Mouse (Mus musculus) heart, adult 2 months (tissue): ENCODE data around the gene Ly6g6e. TPM values are rescaled to one million over a fixed set of nuclear protein-coding genes. Genes with fewer than 3 reads are reported as not detected.

Source experiments
- DNase-seq, 2 experiments: peaks; one replicate each; pipeline ENCODE4 v3.0.0; 2021
- H3K27ac ChIP-seq: fragments of 200-600 bp; 2 replicates; pipeline ENCODE4 v1.8.1; 2022
- H3K27me3 ChIP-seq: fragments of 200-500 bp; 2 replicates; pipeline ENCODE4 v1.6.1; 2012; ENCODE audit warnings: mild to moderate bottlenecking, low read length, inconsistent platforms, mixed read lengths; ENCODE audit not compliant: control insufficient read depth, insufficient read depth
- H3K36me3 ChIP-seq: fragments of 200-500 bp; 2 replicates; pipeline ENCODE4 v1.6.1; 2012; ENCODE audit warnings: low read length, inconsistent platforms; ENCODE audit not compliant: control insufficient read depth, insufficient read depth
- H3K4me1 ChIP-seq: fragments of 200-500 bp; 2 replicates; pipeline ENCODE4 v1.6.1; 2011; ENCODE audit warnings: low read length; ENCODE audit not compliant: control insufficient read depth, insufficient read depth
- H3K4me3 ChIP-seq: fragments of 200-600 bp; 2 replicates; pipeline ENCODE4 v1.8.1; 2022
- H3K79me2 ChIP-seq: fragments of 200-500 bp; replicated peaks from 2 replicates; pipeline ENCODE4 v1.6.1; 2012; ENCODE audit warnings: mild to moderate bottlenecking, inconsistent platforms, low read length, moderate library complexity, mixed read lengths; ENCODE audit not compliant: control insufficient read depth, insufficient read depth
- H3K9ac ChIP-seq: fragments of 200-500 bp; 2 replicates; pipeline ENCODE4 v1.6.1; 2012; ENCODE audit warnings: low read depth, mild to moderate bottlenecking, control low read depth, inconsistent platforms, low read length, mixed read lengths
- CTCF ChIP-seq: fragments of 200-600 bp; IDR thresholded peaks from 2 replicates; pipeline ENCODE4 v1.8.1; 2022; ENCODE audit warnings: antibody characterized with exemption, mild to moderate bottlenecking, moderate library complexity
- EP300 ChIP-seq: fragments of 200-500 bp; IDR thresholded peaks from 2 replicates; pipeline ENCODE4 v1.6.1; 2011; ENCODE audit warnings: low read depth, low read length, control low read depth; ENCODE audit not compliant: insufficient read depth
- POLR2A ChIP-seq: fragments of 200-500 bp; IDR thresholded peaks from 2 replicates; pipeline ENCODE4 v1.6.1; 2011; ENCODE audit warnings: mild to moderate bottlenecking, low read depth, low read length, control low read depth; ENCODE audit not compliant: insufficient read depth
- WGBS: fragments of 180-500 bp; shearing (Covaris S2); methylation state at CpG from one replicate; pipeline ENCODE4 v1.1.7; 2018; 5-methylcytosine and 5-hydroxymethylcytosine counted together
- intact Hi-C: fragments of 180-260 bp; cut with DNase I; formaldehyde crosslinking; loops from one replicate; pipeline ENCODE4 v1.15.1; 2025
- polyA plus RNA-seq: library from polyadenylated mRNA; depleted of rRNA; stranded (reverse); fragments of >200 nt; gene quantifications from 2 replicates; pipeline ENCODE4 v1.2.3, GENCODE M21; 2012
- total RNA-seq, 2 experiments: library from RNA; stranded (reverse); gene quantifications; 2 replicates each; pipeline ENCODE4 v1.2.3; 2021

Gene Ly6g6e
- total and polyA plus RNA-seq, 3 experiments: 0.41 TPM; not detected in 2

- DNase-seq: no peak
- peaks cover 9% of the 10 kb centered on the region for H3K4me1 ChIP-seq
- 59% methylated on average over 7 of the region's 7 CpGs for WGBS
- intact Hi-C loops: no loop called here
- H3K4me3 ChIP-seq: no peak overlapping the region
- H3K36me3 ChIP-seq: no peaks in the 10 kb centered on the region
- no peak overlapping the region; the same call in 1 of the 2 replicates for H3K27ac ChIP-seq
- no peak for TF ChIP-seq POLR2A
- no peak for TF ChIP-seq CTCF
- no peak for TF ChIP-seq EP300
- no peaks in the 10 kb centered on the region for H3K79me2 ChIP-seq
- H3K27me3 ChIP-seq: no peaks in the 10 kb centered on the region
- no peak overlapping the region for H3K9ac ChIP-seq
Observed at GRCm38 (mm10) chr17:35044904-35045806, 31.5 kb upstream of the Ly6g6e start.

- peak overlapping the region; percentile 45 for H3K4me3 ChIP-seq
- H3K27me3 ChIP-seq: no peaks in the 10 kb centered on the region
- no peaks in the 10 kb centered on the region for H3K36me3 ChIP-seq
- peak overlapping the region; percentile 80 for H3K27ac ChIP-seq
- peaks cover 9% of the 10 kb centered on the region for H3K4me1 ChIP-seq
- intact Hi-C loops: loop anchor here (2.0 kb wide), 1 partner anchor 23 kb away; no protein-coding TSS in a partner anchor
- H3K79me2 ChIP-seq: no peaks in the 10 kb centered on the region
- TF ChIP-seq EP300: no peak
- TF ChIP-seq POLR2A: peak; percentile 60; the same call in 1 of the 2 replicates
- WGBS: 4% methylated on average over 47 of the region's 48 CpGs
- no peak for DNase-seq
- peak overlapping the region; percentile 74 for H3K9ac ChIP-seq
Observed at GRCm38 (mm10) chr17:35045807-35046680, 30.7 kb upstream of the Ly6g6e start.

- Histone ChIP-seq H3K36me3 (no peaks in the 10 kb centered on the region), H3K79me2 (no peaks in the 10 kb centered on the region), H3K27ac (peak within 1 kb of the TSS; percentile 85), H3K27me3 (no peaks in the 10 kb centered on the region), H3K4me1 (peaks cover 9% of the 10 kb centered on the region), H3K9ac (peak within 1 kb of the TSS; percentile 74), H3K4me3 (peak within 1 kb of the TSS; percentile 45)
- WGBS: 2% methylated on average over 33 of the region's 33 CpGs
- no peak for TF ChIP-seq CTCF
- 0 out of 2 replicates have a peak, but pooled peaks have one; percentile 25 for TF ChIP-seq EP300
- peak; percentile 59; the same call in 1 of the 2 replicates for TF ChIP-seq POLR2A
- intact Hi-C loops: loop anchor here (2.0 kb wide), 1 partner anchor 24 kb away; no protein-coding TSS in a partner anchor
- peak; percentile 97 to 98 for DNase-seq
Observed at GRCm38 (mm10) chr17:35046681-35047455, 29.8 kb upstream of the Ly6g6e start, which contains the start of gene Msh5. Msh5 (minus strand) TSS chr17:35046745.

- peak overlapping the region; percentile 39; the same call in 1 of the 2 replicates for H3K9ac ChIP-seq
- no peak overlapping the region for H3K4me3 ChIP-seq
- H3K36me3 ChIP-seq: no peaks in the 10 kb centered on the region
- DNase-seq: no peak
- H3K79me2 ChIP-seq: no peaks in the 10 kb centered on the region
- H3K4me1 ChIP-seq: peaks cover 14% of the 10 kb centered on the region
- intact Hi-C loops: loop anchor here (2.0 kb wide), 1 partner anchor 25 kb away; no protein-coding TSS in a partner anchor
- peak overlapping the region; percentile 85 for H3K27ac ChIP-seq
- no peaks in the 10 kb centered on the region for H3K27me3 ChIP-seq
- 37% methylated on average over 1 of the region's 1 CpGs for WGBS
- no peak for TF ChIP-seq EP300
- TF ChIP-seq POLR2A: no peak
- no peak for TF ChIP-seq CTCF
Observed at GRCm38 (mm10) chr17:35047688-35048087, 29.0 kb upstream of the Ly6g6e start.
